Comparison of ENCODE assay signal across 8 mouse cellular contexts in the genomic region with DNA sequence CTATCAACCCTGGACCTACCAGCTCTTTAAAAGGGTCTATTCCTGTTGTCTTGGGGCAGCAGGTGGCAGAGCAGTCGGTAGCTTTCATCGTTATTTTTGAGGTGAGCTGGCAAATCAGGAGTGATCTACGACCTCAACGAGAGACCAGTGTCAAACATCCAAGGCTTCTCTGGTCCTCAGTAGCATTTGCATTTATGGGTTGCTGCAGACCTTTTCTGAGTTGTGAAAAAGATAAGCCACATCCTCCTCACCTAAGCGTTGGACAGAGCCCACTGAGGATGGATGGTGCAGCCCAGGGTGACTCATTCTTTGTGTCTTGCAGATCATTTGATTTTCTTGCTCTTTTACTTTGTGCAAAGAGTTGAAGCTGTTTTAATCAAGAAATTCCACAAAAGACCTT. TPM values are rescaled to one million over a fixed set of nuclear protein-coding genes. Genes with fewer than 3 reads are reported as not detected.
DNase-seq lines count a peak whose midpoint lies in the region; ATAC-seq and TF ChIP-seq lines count a peak whose summit lies in the region.

No protein-coding gene starts in this region.

- no peaks in the 10 kb centered on the region for H3K9me3 ChIP-seq in forebrain, embryonic 16.5 days (ENCODE audit: control insufficient read depth, low read length)
- H3K9me3 ChIP-seq in liver, embryonic 15.5 days (replicated peaks), result no peaks in the 10 kb centered on the region

- no peak overlapping the region for H3K27ac ChIP-seq in kidney, adult 2 months (ENCODE audit: insufficient read depth, low read depth, low read length)
- H3K27ac ChIP-seq in forebrain, embryonic 16.5 days (ENCODE audit: low read length), result peak overlapping the region; percentile 49; the same call in 1 of the 2 replicates
- H3K27ac ChIP-seq in liver, embryonic 15.5 days (replicated peaks), result peak overlapping the region; percentile 88

- no peaks in the 10 kb centered on the region for H3K36me3 ChIP-seq in kidney, adult 2 months (ENCODE audit: control insufficient read depth, insufficient read depth, low read length)
- no peaks in the 10 kb centered on the region for H3K36me3 ChIP-seq in forebrain, embryonic 16.5 days (ENCODE audit: control insufficient read depth, insufficient read depth)
- no peaks in the 10 kb centered on the region for H3K36me3 ChIP-seq in liver, embryonic 15.5 days (replicated peaks)

- under 1% methylated on average over 5 of the region's 5 CpGs for WGBS in kidney, adult 2 months
- WGBS in forebrain, embryonic 16.5 days, result 6% methylated on average over 5 of the region's 5 CpGs
- WGBS in liver, embryonic 15.5 days (ENCODE audit: insufficient replicate concordance), result 2% methylated on average over 5 of the region's 5 CpGs

- peaks cover 5% of the 10 kb centered on the region; the same call in 1 of the 2 replicates for H3K4me1 ChIP-seq in kidney, adult 2 months (ENCODE audit: control insufficient read depth, insufficient read depth, low read length)
- H3K4me1 ChIP-seq in forebrain, embryonic 16.5 days (replicated peaks; ENCODE audit: control insufficient read depth, insufficient read depth, low read length), result peaks cover 9% of the 10 kb centered on the region
- H3K4me1 ChIP-seq in liver, embryonic 15.5 days (replicated peaks), result peaks cover 25% of the 10 kb centered on the region

- H3K27me3 ChIP-seq in kidney, adult 2 months (replicated peaks; ENCODE audit: control insufficient read depth, insufficient read depth, low read length), result no peaks in the 10 kb centered on the region
- no peaks in the 10 kb centered on the region for H3K27me3 ChIP-seq in forebrain, embryonic 16.5 days (replicated peaks; ENCODE audit: control insufficient read depth, insufficient read depth, low read length)
- no peaks in the 10 kb centered on the region for H3K27me3 ChIP-seq in liver, embryonic 15.5 days

- TF ChIP-seq POLR2A in kidney, adult 2 months (IDR thresholded peaks at IDR 0.05; ENCODE audit: low read depth, low read length), result no peak

- no peak for TF ChIP-seq CTCF in kidney, adult 2 months (conservative IDR thresholded peaks at IDR 0.05; ENCODE audit: insufficient read depth, insufficient read length, low read depth, low read length)

- peak overlapping the region; percentile 92 for H3K4me2 ChIP-seq in forebrain, embryonic 16.5 days (ENCODE audit: low read length)
- peak overlapping the region; percentile 82 for H3K4me2 ChIP-seq in liver, embryonic 15.5 days

- H3K9ac ChIP-seq in forebrain, embryonic 16.5 days (replicated peaks; ENCODE audit: low read depth, low read length), result peak overlapping the region; percentile 81
- H3K9ac ChIP-seq in liver, embryonic 15.5 days, result peak overlapping the region; percentile 81

- peak overlapping the region; percentile 87 for H3K4me3 ChIP-seq in kidney, adult 2 months (ENCODE audit: insufficient read depth, low read depth, low read length)
- peak overlapping the region; percentile 83 for H3K4me3 ChIP-seq in forebrain, embryonic 16.5 days (replicated peaks; ENCODE audit: low read length)
- peak overlapping the region; percentile 85 for H3K4me3 ChIP-seq in liver, embryonic 15.5 days (replicated peaks)

- ATAC-seq in activated CD4-positive, CD25-positive, alpha-beta regulatory T cell, adult 4 months, result peak; percentile 35
- ATAC-seq in forebrain, embryonic 16.5 days, result peak; percentile 14
- no peak for ATAC-seq in liver, embryonic 15.5 days (ENCODE audit: insufficient read depth)

- no peak for DNase-seq in kidney, adult 2 months
- no peak for DNase-seq in kidney, adult 18-20 months
- no peak for DNase-seq in embryo, embryonic 10 days (ENCODE audit: low spot score)
- DNase-seq in right cerebral cortex, postnatal 14 days, result no peak
- DNase-seq in spleen, adult 12 weeks (ENCODE audit: low spot score), result no peak

RNA-seq across cellular contexts. Expression of gene Serpinb6a, which starts 0.5 kb away (rescaled TPM):
- 26.6 and 31.1 TPM in 2 replicates for polyA plus RNA-seq in kidney, adult 2 months (2012; rRNA removed)
- 10 to 100 TPM; 36.4 to 41.2 TPM for polyA plus RNA-seq in activated CD4-positive, CD25-positive, alpha-beta regulatory T cell, adult 4 months (2017; shearing (Covaris generic))
- 36.3 and 37.5 TPM in 2 replicates for polyA plus RNA-seq in forebrain, embryonic 16.5 days (2015; fragmentation: Nextera tagmentation; extraction: Ambion mirVana)
- 15.8 and 16.1 TPM in 2 replicates for polyA plus RNA-seq in liver, embryonic 15.5 days (2015; fragmentation: Nextera tagmentation; extraction: Ambion mirVana)

RNA-seq across cellular contexts. Expression of gene Ripk1, which starts 0.9 kb away (rescaled TPM):
- polyA plus RNA-seq in kidney, adult 2 months (2012; rRNA removed), result 7.4 and 7.6 TPM in 2 replicates
- polyA plus RNA-seq in activated CD4-positive, CD25-positive, alpha-beta regulatory T cell, adult 4 months (2017; shearing (Covaris generic)), result 10 to 100 TPM; 11.9 to 15.7 TPM
- polyA plus RNA-seq in forebrain, embryonic 16.5 days (2015; fragmentation: Nextera tagmentation; extraction: Ambion mirVana), result 5.9 and 7.3 TPM in 2 replicates
- 11.6 and 12.5 TPM in 2 replicates for polyA plus RNA-seq in liver, embryonic 15.5 days (2015; fragmentation: Nextera tagmentation; extraction: Ambion mirVana)

RNA-seq across cellular contexts. Expression of gene Bphl, which starts 34.3 kb away (rescaled TPM):
- polyA plus RNA-seq in kidney, adult 2 months (2012; rRNA removed), result 392 and 418 TPM in 2 replicates
- polyA plus RNA-seq in activated CD4-positive, CD25-positive, alpha-beta regulatory T cell, adult 4 months (2017; shearing (Covaris generic)), result 10 to 100 TPM; 20.0 to 25.5 TPM
- 35.5 and 39.0 TPM in 2 replicates for polyA plus RNA-seq in forebrain, embryonic 16.5 days (2015; fragmentation: Nextera tagmentation; extraction: Ambion mirVana)
- polyA plus RNA-seq in liver, embryonic 15.5 days (2015; fragmentation: Nextera tagmentation; extraction: Ambion mirVana), result 47.6 and 49.2 TPM in 2 replicates

RNA-seq across cellular contexts. Expression of gene Nqo2, which starts 38.6 kb away (rescaled TPM):
- polyA plus RNA-seq in kidney, adult 2 months (2012; rRNA removed), result 14.6 and 21.2 TPM in 2 replicates
- polyA plus RNA-seq in activated CD4-positive, CD25-positive, alpha-beta regulatory T cell, adult 4 months (2017; shearing (Covaris generic)), result 10 to 100 TPM in 1 of 2 experiments, 1 to 10 TPM in 1; 9.0 to 15.4 TPM
- 6.7 and 7.0 TPM in 2 replicates for polyA plus RNA-seq in forebrain, embryonic 16.5 days (2015; fragmentation: Nextera tagmentation; extraction: Ambion mirVana)
- polyA plus RNA-seq in liver, embryonic 15.5 days (2015; fragmentation: Nextera tagmentation; extraction: Ambion mirVana), result 26.0 and 27.0 TPM in 2 replicates
